Mouse (Mus musculus): ENCODE measurements around the gene Map3k13.
"Not testable (repeated sequence)": the region's sequence is repeated elsewhere in the genome, so short reads cannot be mapped to it uniquely, and the experiment has no call there.

Gene Map3k13

GRCm38 (mm10) chr16:21793875-21794696 is at the start of gene Map3k13:
TSS of gene Map3k13 (plus strand) at chr16:21794346.
- DNase-seq (ENCODE audit: low read depth): peak; percentile 53

- DNase-seq (ENCODE audit: low read depth): no peak
Observed at GRCm38 (mm10) chr16:21758447-21758846, 35.7 kb upstream of the Map3k13 start.

- no peak for DNase-seq (ENCODE audit: low read depth)
Observed at GRCm38 (mm10) chr16:21768255-21768654, 25.9 kb upstream of the Map3k13 start.

- DNase-seq (ENCODE audit: low read depth): no peak
Observed at GRCm38 (mm10) chr16:21769667-21770066, 24.5 kb upstream of the Map3k13 start.

- DNase-seq (ENCODE audit: low read depth): no peak
Observed at GRCm38 (mm10) chr16:21774725-21775124, 19.4 kb upstream of the Map3k13 start.

- no peak for DNase-seq (ENCODE audit: low read depth)
Observed at GRCm38 (mm10) chr16:21778293-21778866, 15.8 kb upstream of the Map3k13 start.

- DNase-seq (ENCODE audit: low read depth): no peak
Observed at GRCm38 (mm10) chr16:21779149-21779548, 15.0 kb upstream of the Map3k13 start.

GRCm38 (mm10) chr16:21781277-21781676 is 12.9 kb upstream of the Map3k13 start:
- no peak for DNase-seq (ENCODE audit: low read depth)

- DNase-seq (ENCODE audit: low read depth): no peak
Observed at GRCm38 (mm10) chr16:21781895-21782294, 12.3 kb upstream of the Map3k13 start.

- no peak for DNase-seq (ENCODE audit: low read depth)
Observed at GRCm38 (mm10) chr16:21782807-21783206, 11.3 kb upstream of the Map3k13 start.

- no peak for DNase-seq (ENCODE audit: low read depth)
Observed at GRCm38 (mm10) chr16:21785000-21785399, 9.1 kb upstream of the Map3k13 start.

- DNase-seq (ENCODE audit: low read depth): no peak
Observed at GRCm38 (mm10) chr16:21786317-21786716, 7.8 kb upstream of the Map3k13 start.

GRCm38 (mm10) chr16:21787516-21788353 is 6.4 kb upstream of the Map3k13 start, which contains the start of gene Ehhadh:
TSS of gene Ehhadh (minus strand) at chr16:21787807.
- peak; percentile 40 for DNase-seq (ENCODE audit: low read depth)

- no peak for DNase-seq (ENCODE audit: low read depth)
Observed at GRCm38 (mm10) chr16:21788581-21788980, 5.6 kb upstream of the Map3k13 start.

GRCm38 (mm10) chr16:21789180-21789579 is 5.0 kb upstream of the Map3k13 start:
- DNase-seq (ENCODE audit: low read depth): no peak

- no peak for DNase-seq (ENCODE audit: low read depth)
Observed at GRCm38 (mm10) chr16:21790469-21790868, 3.7 kb upstream of the Map3k13 start.

- no peak for DNase-seq (ENCODE audit: low read depth)
Observed at GRCm38 (mm10) chr16:21791779-21792178, 2.4 kb upstream of the Map3k13 start.

GRCm38 (mm10) chr16:21793080-21793810 is 901 bp upstream of the Map3k13 start:
- DNase-seq (ENCODE audit: low read depth): not testable (repeated sequence)

GRCm38 (mm10) chr16:21794697-21795045 is 525 bp downstream of the Map3k13 start:
- DNase-seq (ENCODE audit: low read depth): no peak

- DNase-seq (ENCODE audit: low read depth): no peak
Observed at GRCm38 (mm10) chr16:21795071-21795470, 925 bp downstream of the Map3k13 start.

GRCm38 (mm10) chr16:21804258-21804657 is 10.1 kb downstream of the Map3k13 start:
- DNase-seq (ENCODE audit: low read depth): no peak

- no peak for DNase-seq (ENCODE audit: low read depth)
Observed at GRCm38 (mm10) chr16:21806892-21807291, 12.7 kb downstream of the Map3k13 start.

Data from fibroblast of lung, adult 2 months (primary cell).